Mouse (Mus musculus): ENCODE data around the gene Cnot10. TPM values are rescaled to one million over a fixed set of nuclear protein-coding genes. Genes with fewer than 3 reads are reported as not detected.
"Not testable (repeated sequence)": the region's sequence is repeated elsewhere in the genome, so short reads cannot be mapped to it uniquely, and the experiment has no call there.

The Cnot10 gene
- polyA plus RNA-seq, 1 experiment from 2014 or later, result 75.9 TPM

- Histone ChIP-seq H3K27ac (no peak overlapping the region), H3K4me3 (no peak overlapping the region), H3K9me3 (no peaks in the 10 kb centered on the region; the same call in 1 of the 2 replicates), H3K9ac (no peak overlapping the region), H3K36me3 (no peaks in the 10 kb centered on the region), H3K4me2 (replicated peaks) (no peak overlapping the region), H3K4me1 (peaks cover 9% of the 10 kb centered on the region), H3K27me3 (no peaks in the 10 kb centered on the region)
- 47% methylated on average over 1 of the region's 1 CpGs for WGBS
- no peak for ATAC-seq (ENCODE audit: low FRiP score, low read depth)
These were observed 32.0 kb upstream of the Cnot10 start for GRCm38 (mm10) chr9:114671946-114672345.

- Histone ChIP-seq H3K27ac (no peak overlapping the region), H3K4me2 (replicated peaks) (no peak overlapping the region), H3K9ac (no peak overlapping the region), H3K4me1 (peaks cover 9% of the 10 kb centered on the region), H3K36me3 (no peaks in the 10 kb centered on the region), H3K27me3 (no peaks in the 10 kb centered on the region), H3K9me3 (no peaks in the 10 kb centered on the region; the same call in 1 of the 2 replicates), H3K4me3 (no peak overlapping the region)
- no peak for ATAC-seq (ENCODE audit: low FRiP score, low read depth)
- 69% methylated on average over 5 of the region's 5 CpGs for WGBS
These were observed 29.0 kb upstream of the Cnot10 start for GRCm38 (mm10) chr9:114669011-114669410.

- Histone ChIP-seq H3K9me3 (no peaks in the 10 kb centered on the region; the same call in 1 of the 2 replicates), H3K4me2 (replicated peaks) (no peak overlapping the region), H3K36me3 (no peaks in the 10 kb centered on the region), H3K4me1 (peaks cover 5% of the 10 kb centered on the region), H3K4me3 (no peak overlapping the region), H3K27ac (no peak overlapping the region), H3K27me3 (no peaks in the 10 kb centered on the region), H3K9ac (no peak overlapping the region)
- no peak for ATAC-seq (ENCODE audit: low FRiP score, low read depth)
- WGBS, result 74% methylated on average over 4 of the region's 4 CpGs
These were observed 28.1 kb upstream of the Cnot10 start for GRCm38 (mm10) chr9:114668047-114668446.

GRCm38 (mm10) chr9:114666858-114667257 lies 26.9 kb upstream of the Cnot10 start:
- Histone ChIP-seq H3K9ac (no peak overlapping the region), H3K27me3 (no peaks in the 10 kb centered on the region), H3K4me1 (no peaks in the 10 kb centered on the region), H3K4me2 (replicated peaks) (no peak overlapping the region), H3K36me3 (no peaks in the 10 kb centered on the region), H3K4me3 (no peak overlapping the region), H3K27ac (no peak overlapping the region), H3K9me3 (no peaks in the 10 kb centered on the region; the same call in 1 of the 2 replicates)
- ATAC-seq (ENCODE audit: low FRiP score, low read depth), result no peak
- 82% methylated on average over 10 of the region's 10 CpGs for WGBS

GRCm38 (mm10) chr9:114663782-114664181 lies 23.8 kb upstream of the Cnot10 start:
- Histone ChIP-seq H3K4me1 (no peaks in the 10 kb centered on the region), H3K4me3 (no peak overlapping the region), H3K27me3 (no peaks in the 10 kb centered on the region), H3K9me3 (no peaks in the 10 kb centered on the region), H3K4me2 (replicated peaks) (no peak overlapping the region), H3K36me3 (no peaks in the 10 kb centered on the region), H3K27ac (no peak overlapping the region), H3K9ac (no peak overlapping the region)
- whole genome bisulfite sequencing, result 82% methylated on average over 11 of the region's 11 CpGs
- ATAC-seq (ENCODE audit: low FRiP score, low read depth), result no peak

- WGBS, result 45% methylated on average over 7 of the region's 7 CpGs
- ATAC-seq (ENCODE audit: low FRiP score, low read depth), result no peak
- no peaks in the 10 kb centered on the region for H3K36me3 ChIP-seq
- no peaks in the 10 kb centered on the region; the same call in 1 of the 2 replicates for H3K4me1 ChIP-seq
- H3K9ac ChIP-seq, result no peak overlapping the region
- no peak overlapping the region for H3K4me2 ChIP-seq (replicated peaks)
- H3K27me3 ChIP-seq, result no peaks in the 10 kb centered on the region
- H3K9me3 ChIP-seq, result no peaks in the 10 kb centered on the region
- no peak overlapping the region for H3K4me3 ChIP-seq
- H3K27ac ChIP-seq, result no peak overlapping the region
These were observed 22.0 kb upstream of the Cnot10 start for GRCm38 (mm10) chr9:114661991-114662390.

GRCm38 (mm10) chr9:114660983-114661382 lies 21.0 kb upstream of the Cnot10 start:
- 82% methylated on average over 6 of the region's 6 CpGs for WGBS
- Histone ChIP-seq H3K27ac (no peak overlapping the region), H3K4me3 (no peak overlapping the region), H3K4me2 (replicated peaks) (no peak overlapping the region), H3K9ac (no peak overlapping the region), H3K9me3 (no peaks in the 10 kb centered on the region), H3K36me3 (no peaks in the 10 kb centered on the region), H3K4me1 (no peaks in the 10 kb centered on the region; the same call in 1 of the 2 replicates), H3K27me3 (no peaks in the 10 kb centered on the region)
- no peak for ATAC-seq (ENCODE audit: low FRiP score, low read depth)

GRCm38 (mm10) chr9:114660506-114660905 lies 20.5 kb upstream of the Cnot10 start:
- H3K4me3 ChIP-seq, result no peak overlapping the region
- no peaks in the 10 kb centered on the region for H3K9me3 ChIP-seq
- WGBS, result 82% methylated on average over 6 of the region's 6 CpGs
- no peaks in the 10 kb centered on the region for H3K36me3 ChIP-seq
- no peaks in the 10 kb centered on the region; the same call in 1 of the 2 replicates for H3K4me1 ChIP-seq
- H3K4me2 ChIP-seq (replicated peaks), result no peak overlapping the region
- H3K9ac ChIP-seq, result no peak overlapping the region
- no peaks in the 10 kb centered on the region for H3K27me3 ChIP-seq
- no peak for ATAC-seq (ENCODE audit: low FRiP score, low read depth)
- no peak overlapping the region for H3K27ac ChIP-seq

- H3K4me1 ChIP-seq, result no peaks in the 10 kb centered on the region; the same call in 1 of the 2 replicates
- no peak overlapping the region for H3K4me2 ChIP-seq (replicated peaks)
- no peaks in the 10 kb centered on the region for H3K27me3 ChIP-seq
- WGBS, result 61% methylated on average over 3 of the region's 3 CpGs
- H3K27ac ChIP-seq, result no peak overlapping the region
- H3K4me3 ChIP-seq, result no peak overlapping the region
- no peak for ATAC-seq (ENCODE audit: low FRiP score, low read depth)
- no peaks in the 10 kb centered on the region for H3K9me3 ChIP-seq
- H3K9ac ChIP-seq, result no peak overlapping the region
- no peaks in the 10 kb centered on the region for H3K36me3 ChIP-seq
These were observed 16.7 kb upstream of the Cnot10 start for GRCm38 (mm10) chr9:114656701-114657100.

- no peaks in the 10 kb centered on the region; the same call in 1 of the 2 replicates for H3K4me1 ChIP-seq
- H3K4me3 ChIP-seq, result no peak overlapping the region
- no peak overlapping the region for H3K9ac ChIP-seq
- no peaks in the 10 kb centered on the region; the same call in 1 of the 2 replicates for H3K27me3 ChIP-seq
- no peaks in the 10 kb centered on the region for H3K9me3 ChIP-seq
- 90% methylated on average over 4 of the region's 4 CpGs for whole genome bisulfite sequencing
- H3K36me3 ChIP-seq, result no peaks in the 10 kb centered on the region
- no peak for ATAC-seq (ENCODE audit: low FRiP score, low read depth)
- H3K4me2 ChIP-seq (replicated peaks), result no peak overlapping the region
- no peak overlapping the region for H3K27ac ChIP-seq
These were observed 15.4 kb upstream of the Cnot10 start for GRCm38 (mm10) chr9:114655356-114655755.

- Histone ChIP-seq H3K4me2 (replicated peaks) (peak overlapping the region; percentile 30; the same call in 1 of the 2 replicates), H3K9me3 (no peaks in the 10 kb centered on the region), H3K9ac (no peak overlapping the region), H3K27ac (no peak overlapping the region), H3K27me3 (no peaks in the 10 kb centered on the region; the same call in 1 of the 2 replicates), H3K36me3 (no peaks in the 10 kb centered on the region), H3K4me1 (no peaks in the 10 kb centered on the region), H3K4me3 (no peak overlapping the region)
- no peak for ATAC-seq (ENCODE audit: low FRiP score, low read depth)
- 61% methylated on average over 21 of the region's 21 CpGs for WGBS
These were observed 11.1 kb upstream of the Cnot10 start for GRCm38 (mm10) chr9:114650938-114651634.

- H3K36me3 ChIP-seq, result no peaks in the 10 kb centered on the region
- no peak overlapping the region for H3K4me3 ChIP-seq
- no peak overlapping the region for H3K27ac ChIP-seq
- no peaks in the 10 kb centered on the region for H3K9me3 ChIP-seq
- WGBS, result 56% methylated on average over 5 of the region's 5 CpGs
- ATAC-seq (ENCODE audit: low FRiP score, low read depth), result no peak
- H3K4me1 ChIP-seq, result no peaks in the 10 kb centered on the region
- no peak overlapping the region for H3K9ac ChIP-seq
- H3K27me3 ChIP-seq, result peaks cover 11% of the 10 kb centered on the region
- no peak overlapping the region for H3K4me2 ChIP-seq (replicated peaks)
These were observed 9.4 kb upstream of the Cnot10 start for GRCm38 (mm10) chr9:114649371-114649770.

- H3K4me3 ChIP-seq; H3K27ac ChIP-seq; H3K4me2 ChIP-seq (replicated peaks); H3K4me1 ChIP-seq; H3K9ac ChIP-seq; H3K36me3 ChIP-seq; H3K9me3 ChIP-seq: not testable (repeated sequence)
- 50% methylated on average over 9 of the region's 9 CpGs for WGBS
- 0 out of 2 replicates have a peak, but pooled peaks have one; percentile 40 for ATAC-seq (ENCODE audit: low FRiP score, low read depth)
- peaks cover 20% of the 10 kb centered on the region for H3K27me3 ChIP-seq
These were observed 8.5 kb upstream of the Cnot10 start for GRCm38 (mm10) chr9:114648472-114648871.

Measured in limb, embryonic 13.5 days (tissue).